Mouse (Mus musculus) liver, embryonic 11.5 days (tissue): ENCODE measurements around the gene Arhgap10. TPM values are rescaled to one million over a fixed set of nuclear protein-coding genes. Genes with fewer than 3 reads are reported as not detected.

Source experiments
- ATAC-seq: fragments of 200-750 bp; cut with Nextera tagmentation; replicated peaks from 2 replicates; pipeline ENCODE4 v1.8.0; 2017; ENCODE audit warnings: moderate number of reproducible peaks, mild to moderate bottlenecking, moderate TSS enrichment, moderate library complexity; ENCODE audit not compliant: low FRiP score
- DNase-seq: peaks from one replicate; pipeline ENCODE4 v3.0.0-alpha.2; 2017; ENCODE audit warnings: low spot score
- H3K27ac ChIP-seq: fragments of 300-500 bp; sonication (generic); 2 replicates; pipeline ENCODE4 v1.5.1; 2014; ENCODE audit warnings: mild to moderate bottlenecking, low read depth, low read length, control low read depth
- H3K27me3 ChIP-seq: fragments of 300-500 bp; sonication (generic); replicated peaks from 2 replicates; pipeline ENCODE4 v1.6.1; 2014; ENCODE audit warnings: low read length, mixed read lengths; ENCODE audit not compliant: control insufficient read depth, insufficient read depth
- H3K36me3 ChIP-seq: fragments of 300-500 bp; sonication (generic); 2 replicates; pipeline ENCODE4 v1.6.1; 2014; ENCODE audit warnings: mild to moderate bottlenecking, low read length, moderate library complexity, mixed read lengths; ENCODE audit not compliant: control insufficient read depth, insufficient read depth
- H3K4me1 ChIP-seq: fragments of 300-500 bp; sonication (generic); replicated peaks from 2 replicates; pipeline ENCODE4 v1.6.1; 2014; ENCODE audit warnings: low read length, mixed read lengths; ENCODE audit not compliant: control insufficient read depth, insufficient read depth
- H3K4me2 ChIP-seq: fragments of 300-500 bp; sonication (generic); 2 replicates; pipeline ENCODE4 v1.6.1; 2014; ENCODE audit warnings: mild to moderate bottlenecking, control low read depth, moderate library complexity
- H3K4me3 ChIP-seq: fragments of 300-500 bp; sonication (generic); 2 replicates; pipeline ENCODE4 v1.5.1; 2014; ENCODE audit warnings: low read depth, low read length, control low read depth
- H3K9ac ChIP-seq: fragments of 300-500 bp; sonication (generic); 2 replicates; pipeline ENCODE4 v1.6.1; 2014; ENCODE audit warnings: low read depth, low read length, control low read depth
- H3K9me3 ChIP-seq: fragments of 300-500 bp; sonication (generic); 2 replicates; pipeline ENCODE4 v1.6.1; 2016; ENCODE audit warnings: low read length, inconsistent platforms, mixed read lengths; ENCODE audit not compliant: control insufficient read depth
- WGBS: fragments of 180-500 bp; shearing (Covaris S2); extraction: QIAGEN DNeasy Blood & Tissue Kit; methylation state at CpG from one replicate; pipeline ENCODE4 v1.1.7; 2014; 5-methylcytosine and 5-hydroxymethylcytosine counted together
- polyA plus RNA-seq: library from polyadenylated mRNA; unstranded; fragments of >200 nt; fragmentation: Nextera tagmentation; extraction: Ambion mirVana; gene quantifications from 2 replicates; pipeline ENCODE4 v1.2.1, GENCODE M21; 2014

Arhgap10 gene
- polyA plus RNA-seq, 1 experiment from 2014 or later, result 20.2 TPM

GRCm38 (mm10) chr8:77406846-77407245, 110.9 kb downstream of the Arhgap10 start:
- 85% methylated on average over 13 of the region's 13 CpGs for WGBS

GRCm38 (mm10) chr8:77406444-77406843, 111.3 kb downstream of the Arhgap10 start:
- WGBS, result 92% methylated on average over 5 of the region's 5 CpGs
- Histone ChIP-seq H3K4me3 (no peak overlapping the region), H3K27ac (no peak overlapping the region), H3K27me3 (no peaks in the 10 kb centered on the region), H3K36me3 (no peaks in the 10 kb centered on the region; the same call in 1 of the 2 replicates), H3K9me3 (no peaks in the 10 kb centered on the region), H3K4me2 (no peak overlapping the region), H3K9ac (no peak overlapping the region), H3K4me1 (no peaks in the 10 kb centered on the region)
- no peak for DNase-seq
- ATAC-seq, result no peak

More at GRCm38 (mm10) chr8:77406846-77407245, 110.9 kb downstream of the Arhgap10 start:
- Histone ChIP-seq H3K4me2 (no peak overlapping the region), H3K4me1 (no peaks in the 10 kb centered on the region), H3K9me3 (no peaks in the 10 kb centered on the region), H3K36me3 (no peaks in the 10 kb centered on the region; the same call in 1 of the 2 replicates), H3K27me3 (no peaks in the 10 kb centered on the region), H3K9ac (no peak overlapping the region), H3K27ac (no peak overlapping the region), H3K4me3 (no peak overlapping the region)
- ATAC-seq (no peak), DNase-seq (no peak)

- no peak for ATAC-seq
- no peak for DNase-seq
- Histone ChIP-seq H3K4me3 (no peak overlapping the region), H3K9ac (no peak overlapping the region), H3K4me1 (no peaks in the 10 kb centered on the region), H3K4me2 (no peak overlapping the region), H3K27me3 (no peaks in the 10 kb centered on the region), H3K9me3 (no peaks in the 10 kb centered on the region), H3K36me3 (no peaks in the 10 kb centered on the region; the same call in 1 of the 2 replicates), H3K27ac (no peak overlapping the region)
- 88% methylated on average over 6 of the region's 6 CpGs for WGBS
Measured at GRCm38 (mm10) chr8:77404017-77404416, 113.7 kb downstream of the Arhgap10 start.

GRCm38 (mm10) chr8:77401934-77402333, 115.8 kb downstream of the Arhgap10 start:
- 95% methylated on average over 3 of the region's 3 CpGs for WGBS
- peaks cover 12% of the 10 kb centered on the region for H3K36me3 ChIP-seq
- ATAC-seq (no peak), DNase-seq (no peak)
- no peak overlapping the region for H3K27ac ChIP-seq
- H3K9ac ChIP-seq, result no peak overlapping the region
- H3K27me3 ChIP-seq, result no peaks in the 10 kb centered on the region
- no peak overlapping the region for H3K4me2 ChIP-seq
- H3K9me3 ChIP-seq, result peaks cover 8% of the 10 kb centered on the region
- H3K4me3 ChIP-seq, result no peak overlapping the region
- H3K4me1 ChIP-seq, result no peaks in the 10 kb centered on the region

GRCm38 (mm10) chr8:77401140-77401539, 116.6 kb downstream of the Arhgap10 start:
- no peak overlapping the region for H3K27ac ChIP-seq
- 91% methylated on average over 5 of the region's 5 CpGs for WGBS
- H3K36me3 ChIP-seq, result peaks cover 17% of the 10 kb centered on the region
- H3K4me1 ChIP-seq, result no peaks in the 10 kb centered on the region
- no peak overlapping the region for H3K4me3 ChIP-seq
- H3K27me3 ChIP-seq, result no peaks in the 10 kb centered on the region
- ATAC-seq (no peak), DNase-seq (no peak)
- H3K9me3 ChIP-seq, result peaks cover 9% of the 10 kb centered on the region
- no peak overlapping the region for H3K9ac ChIP-seq
- no peak overlapping the region for H3K4me2 ChIP-seq

GRCm38 (mm10) chr8:77384080-77384479, 133.7 kb downstream of the Arhgap10 start:
- no peak for ATAC-seq
- Histone ChIP-seq H3K9me3 (no peaks in the 10 kb centered on the region), H3K36me3 (peaks cover 4% of the 10 kb centered on the region; the same call in 1 of the 2 replicates), H3K4me1 (no peaks in the 10 kb centered on the region), H3K9ac (no peak overlapping the region), H3K4me2 (no peak overlapping the region), H3K4me3 (no peak overlapping the region), H3K27me3 (no peaks in the 10 kb centered on the region), H3K27ac (no peak overlapping the region)
- WGBS, result 91% methylated on average over 6 of the region's 6 CpGs
- no peak for DNase-seq

GRCm38 (mm10) chr8:77383671-77384070, 134.1 kb downstream of the Arhgap10 start:
- Histone ChIP-seq H3K9me3 (no peaks in the 10 kb centered on the region), H3K9ac (no peak overlapping the region), H3K4me2 (no peak overlapping the region), H3K4me1 (no peaks in the 10 kb centered on the region), H3K4me3 (no peak overlapping the region), H3K27me3 (no peaks in the 10 kb centered on the region), H3K27ac (no peak overlapping the region), H3K36me3 (peaks cover 4% of the 10 kb centered on the region; the same call in 1 of the 2 replicates)
- 84% methylated on average over 8 of the region's 8 CpGs for WGBS
- ATAC-seq, result no peak
- no peak for DNase-seq

GRCm38 (mm10) chr8:77380844-77381243, 136.9 kb downstream of the Arhgap10 start:
- H3K4me2 ChIP-seq, result no peak overlapping the region
- H3K36me3 ChIP-seq, result peaks cover 6% of the 10 kb centered on the region; the same call in 1 of the 2 replicates
- ATAC-seq (no peak), DNase-seq (no peak)
- no peak overlapping the region for H3K27ac ChIP-seq
- H3K27me3 ChIP-seq, result no peaks in the 10 kb centered on the region
- no peak overlapping the region for H3K9ac ChIP-seq
- no peaks in the 10 kb centered on the region for H3K9me3 ChIP-seq
- H3K4me3 ChIP-seq, result no peak overlapping the region
- WGBS, result 66% methylated on average over 6 of the region's 6 CpGs
- H3K4me1 ChIP-seq, result 0 out of 2 replicates have a peak, but pooled peaks cover 2% of the 10 kb centered on the region

GRCm38 (mm10) chr8:77379300-77379699, 138.5 kb downstream of the Arhgap10 start:
- H3K4me1 ChIP-seq, result 0 out of 2 replicates have a peak, but pooled peaks cover 2% of the 10 kb centered on the region
- H3K4me2 ChIP-seq, result no peak overlapping the region
- no peak overlapping the region for H3K4me3 ChIP-seq
- 0 out of 2 replicates have a peak, but pooled peaks have one; percentile 34 for ATAC-seq
- no peak overlapping the region for H3K9ac ChIP-seq
- peaks cover 6% of the 10 kb centered on the region; the same call in 1 of the 2 replicates for H3K36me3 ChIP-seq
- no peaks in the 10 kb centered on the region for H3K9me3 ChIP-seq
- H3K27ac ChIP-seq, result no peak overlapping the region
- no peaks in the 10 kb centered on the region for H3K27me3 ChIP-seq
- 57% methylated on average over 11 of the region's 11 CpGs for WGBS
- DNase-seq, result peak; percentile 57
